Mouse (Mus musculus) lung, adult 2 months (tissue): ENCODE results near the gene Tgfbr3. TPM values are rescaled to one million over a fixed set of nuclear protein-coding genes. Genes with fewer than 3 reads are reported as not detected.

Source experiments
- DNase-seq: peaks from one replicate; pipeline ENCODE4 v3.0.0; 2022
- H3K4me1 ChIP-seq: fragments of 200-500 bp; 2 replicates; pipeline ENCODE4 v1.6.1; 2011; ENCODE audit warnings: low read length; ENCODE audit not compliant: control insufficient read depth, insufficient read depth
- H3K4me3 ChIP-seq: fragments of 200-500 bp; replicated peaks from 2 replicates; pipeline ENCODE3; 2011; ENCODE audit warnings: low read depth, mild to moderate bottlenecking, control low read depth, low read length; ENCODE audit errors: extremely low read depth
- CTCF ChIP-seq: fragments of 200-500 bp; IDR thresholded peaks from 2 replicates; pipeline ENCODE4 v1.5.1; 2011; ENCODE audit warnings: mild to moderate bottlenecking, low read length, control low read depth; ENCODE audit not compliant: insufficient read depth
- POLR2A ChIP-seq: fragments of 200-500 bp; IDR thresholded peaks from 2 replicates; pipeline ENCODE4 v1.6.1; 2011; ENCODE audit warnings: low read depth, mild to moderate bottlenecking, control low read depth, low read length, borderline replicate concordance; ENCODE audit errors: extremely low read depth
- WGBS: fragments of 180-500 bp; shearing (Covaris S2); methylation state at CpG from one replicate; pipeline ENCODE4 v1.1.7; 2018; 5-methylcytosine and 5-hydroxymethylcytosine counted together
- polyA plus RNA-seq: library from polyadenylated mRNA; depleted of rRNA; stranded (reverse); fragments of >200 nt; gene quantifications from 2 replicates; pipeline ENCODE4 v1.2.3, GENCODE M21; 2012; rRNA removed

Tgfbr3 gene
- polyA plus RNA-seq, 1 experiment: 47.3 TPM

- no peaks in the 10 kb centered on the region for H3K4me1 ChIP-seq
- DNase-seq: no peak
- TF ChIP-seq CTCF (no peak), POLR2A (no peak)
- H3K4me3 ChIP-seq: no peak overlapping the region
- 64% methylated on average over 4 of the region's 4 CpGs for WGBS
These were observed 230.8 kb downstream of the Tgfbr3 start for GRCm38 (mm10) chr5:107058642-107059041.

Other genes with a start within 250 kb of the Tgfbr3 start
- 0.71 and 1.1 TPM in 2 replicates for gene Brdt, start 41.5 kb upstream of the Tgfbr3 start, polyA plus RNA-seq
- 1.9 and 2.0 TPM in 2 replicates for gene Ephx4, start 113.1 kb upstream of the Tgfbr3 start, polyA plus RNA-seq
- gene Lpcat2b, start 141.9 kb upstream of the Tgfbr3 start, polyA plus RNA-seq: 0.03 and 0.14 TPM in 2 replicates
- gene Btbd8, start 148.4 kb upstream of the Tgfbr3 start, polyA plus RNA-seq: 1.0 and 1.2 TPM in 2 replicates
- 0.06 TPM in 1 of 2 replicates, not detected in the other for gene Gm42669, start 218.0 kb upstream of the Tgfbr3 start, polyA plus RNA-seq
- not detected in 2 replicates for gene 1700028K03Rik, start 245.1 kb upstream of the Tgfbr3 start, polyA plus RNA-seq